Mouse (Mus musculus) cerebellum, adult 2 months (tissue): ENCODE measurements at regions not wholly inside any gene's neighbourhood (a gene's known extent, or its start where the extent isn't known, plus 50 kb on each side); places are given as distances from the start of the nearest gene placed in this dataset.

ENCODE experiments used
- DNase-seq, 2 experiments: peaks; one replicate each; pipeline ENCODE4 v3.0.0; 2021
- H3K27ac ChIP-seq: fragments of 200-500 bp; 2 replicates; pipeline ENCODE4 v1.5.1; 2012; ENCODE audit warnings: low read length, control low read depth, inconsistent platforms; ENCODE audit not compliant: insufficient read depth
- H3K27me3 ChIP-seq: fragments of 200-500 bp; 2 replicates; pipeline ENCODE4 v1.6.1; 2012; ENCODE audit warnings: inconsistent platforms, mild to moderate bottlenecking, low read length, moderate library complexity; ENCODE audit not compliant: control insufficient read depth, insufficient read depth
- H3K4me1 ChIP-seq: fragments of 200-500 bp; 2 replicates; pipeline ENCODE4 v1.6.1; 2011; ENCODE audit warnings: low read length; ENCODE audit not compliant: control insufficient read depth, insufficient read depth
- H3K4me3 ChIP-seq: fragments of 200-500 bp; replicated peaks from 2 replicates; pipeline ENCODE3; 2011; ENCODE audit warnings: mild to moderate bottlenecking, low read depth, low read length, control low read depth; ENCODE audit not compliant: insufficient read depth
- CTCF ChIP-seq: fragments of 200-500 bp; IDR thresholded peaks from 2 replicates; pipeline ENCODE4 v1.5.1; 2011; ENCODE audit warnings: low read depth, mild to moderate bottlenecking, control low read depth, low read length, moderate library complexity, borderline replicate concordance; ENCODE audit not compliant: insufficient read depth
- POLR2A ChIP-seq: fragments of 200-500 bp; IDR thresholded peaks from 2 replicates; pipeline ENCODE4 v1.6.1; 2011; ENCODE audit warnings: low read length, control low read depth, borderline replicate concordance; ENCODE audit not compliant: insufficient read depth
- WGBS: fragments of 180-500 bp; shearing (Covaris S2); methylation state at CpG from one replicate; pipeline ENCODE4 v1.1.7; 2018; 5-methylcytosine and 5-hydroxymethylcytosine counted together

DNA sequence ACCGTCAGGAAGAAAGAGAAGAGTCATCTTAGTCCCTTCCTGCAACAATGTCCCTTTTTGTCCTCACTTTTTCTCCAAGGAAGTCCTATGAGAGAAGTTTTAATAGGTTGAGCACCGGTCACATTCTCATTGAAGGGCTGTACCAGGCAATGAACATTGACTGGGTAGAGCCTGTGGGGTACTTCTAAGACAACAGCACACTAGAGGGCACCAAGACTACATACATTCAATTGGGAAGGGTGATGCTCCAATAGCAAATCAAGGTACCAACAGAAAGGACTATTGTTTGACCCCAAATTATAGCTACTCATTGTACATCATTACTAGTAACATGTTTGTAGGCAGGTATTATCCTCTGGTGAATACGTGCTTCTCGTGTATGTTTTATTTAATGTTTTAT is 84.3 kb downstream of the Gm12689 start:
- Histone ChIP-seq H3K4me1 (no peaks in the 10 kb centered on the region), H3K27me3 (no peaks in the 10 kb centered on the region; the same call in 1 of the 2 replicates), H3K27ac (no peak overlapping the region), H3K4me3 (no peak overlapping the region)
- DNase-seq, result no peak
- WGBS, result 87% methylated on average over 4 of the region's 4 CpGs
- TF ChIP-seq POLR2A, result no peak
- TF ChIP-seq CTCF, result no peak; the same call in 1 of the 2 replicates

DNA sequence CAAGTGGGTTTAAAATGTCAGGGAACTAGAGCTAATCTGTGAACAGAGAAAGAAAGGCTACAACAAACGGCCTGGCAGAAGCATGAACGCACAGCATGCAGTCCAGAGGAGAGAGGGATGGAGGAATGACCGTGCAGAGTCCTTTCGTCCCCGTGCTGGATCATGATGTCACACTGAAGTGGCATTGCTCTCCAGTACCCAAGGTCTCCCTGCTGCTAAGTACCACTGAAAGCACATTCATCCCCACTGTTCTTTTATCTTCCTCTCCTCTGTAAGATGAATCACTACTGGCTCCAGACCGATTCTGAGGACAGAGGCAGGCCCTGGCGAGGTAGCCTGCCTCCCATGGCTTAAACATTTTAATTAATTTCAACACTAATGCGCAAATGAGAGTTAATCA is 89.7 kb downstream of the Gm12689 start:
- no peak for DNase-seq

DNA sequence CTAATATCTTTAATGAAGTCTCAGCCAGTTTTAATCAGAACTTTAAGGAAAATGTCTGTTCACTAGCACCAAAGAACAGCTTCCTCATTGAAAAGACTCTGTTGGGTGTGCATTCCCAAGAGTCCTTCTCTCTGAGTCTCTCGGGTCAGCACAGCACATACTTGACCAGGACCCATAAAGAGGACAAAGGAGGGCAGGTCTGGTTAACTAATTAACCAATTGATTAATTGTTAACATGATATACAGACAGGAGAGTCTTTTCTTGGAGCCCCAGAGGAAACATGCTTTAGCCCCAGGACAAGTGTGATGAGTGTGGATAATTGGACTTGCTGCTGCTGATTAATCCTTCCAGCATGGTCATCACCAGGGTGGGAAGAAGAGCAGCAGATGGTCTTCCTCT is 93.7 kb downstream of the Gm12689 start:
- no peak overlapping the region for H3K27ac ChIP-seq
- no peaks in the 10 kb centered on the region for H3K4me1 ChIP-seq
- WGBS, result 65% methylated on average over 1 of the region's 1 CpGs
- TF ChIP-seq CTCF (no peak), POLR2A (no peak)
- no peak for DNase-seq
- no peaks in the 10 kb centered on the region for H3K27me3 ChIP-seq
- no peak overlapping the region for H3K4me3 ChIP-seq

More for the DNA sequence above, 89.7 kb downstream of the Gm12689 start:
- H3K4me1 ChIP-seq, result no peaks in the 10 kb centered on the region
- H3K27me3 ChIP-seq, result no peaks in the 10 kb centered on the region
- 14% methylated on average over 8 of the region's 8 CpGs for WGBS
- TF ChIP-seq CTCF, result no peak
- TF ChIP-seq POLR2A, result no peak
- no peak overlapping the region for H3K4me3 ChIP-seq
- H3K27ac ChIP-seq, result no peak overlapping the region

DNA sequence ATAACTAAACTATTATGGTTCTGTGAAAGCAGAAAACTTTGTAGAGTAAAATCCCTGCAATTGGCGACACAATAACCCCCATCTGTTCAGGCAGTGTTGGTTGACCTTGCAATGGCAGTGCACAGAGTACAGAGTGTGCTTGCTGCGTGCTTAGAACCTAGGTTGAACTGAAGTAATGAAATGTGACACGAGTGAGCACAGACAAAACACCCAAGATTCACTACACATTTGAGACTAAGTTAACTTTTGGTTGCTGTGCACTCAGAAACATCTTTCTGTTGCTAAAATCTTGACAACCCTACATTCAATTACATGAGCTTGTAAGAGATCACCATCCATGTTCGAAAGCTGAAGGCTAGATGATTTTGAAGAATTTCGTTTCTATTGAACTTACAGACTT is 97.3 kb downstream of the Gm12689 start:
- H3K27me3 ChIP-seq, result no peaks in the 10 kb centered on the region
- H3K4me1 ChIP-seq, result no peaks in the 10 kb centered on the region
- no peak overlapping the region for H3K27ac ChIP-seq
- TF ChIP-seq POLR2A (no peak), CTCF (no peak)
- DNase-seq, result no peak
- 68% methylated on average over 5 of the region's 5 CpGs for WGBS
- no peak overlapping the region for H3K4me3 ChIP-seq

DNA sequence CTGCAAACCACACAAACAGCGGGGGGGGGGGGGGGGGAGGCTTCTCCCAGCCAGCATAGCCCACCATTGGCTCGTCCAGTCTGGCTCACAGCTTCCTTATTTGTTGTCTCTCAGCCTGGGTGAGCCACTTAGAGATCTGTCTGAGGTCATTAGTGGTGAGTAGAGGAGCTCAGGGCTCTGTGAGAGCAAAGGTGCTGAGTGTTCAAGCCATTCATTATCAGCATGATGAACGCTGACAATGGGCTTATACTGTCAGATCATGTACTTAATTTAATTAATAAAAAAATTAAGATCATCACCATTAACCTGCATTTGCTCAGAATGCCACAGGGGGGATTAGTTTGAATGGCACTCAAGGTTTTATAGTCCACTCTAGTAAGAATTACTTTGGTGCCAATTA is 98.5 kb downstream of the Gm12689 start:
- 65% methylated on average over 3 of the region's 3 CpGs for WGBS

DNA sequence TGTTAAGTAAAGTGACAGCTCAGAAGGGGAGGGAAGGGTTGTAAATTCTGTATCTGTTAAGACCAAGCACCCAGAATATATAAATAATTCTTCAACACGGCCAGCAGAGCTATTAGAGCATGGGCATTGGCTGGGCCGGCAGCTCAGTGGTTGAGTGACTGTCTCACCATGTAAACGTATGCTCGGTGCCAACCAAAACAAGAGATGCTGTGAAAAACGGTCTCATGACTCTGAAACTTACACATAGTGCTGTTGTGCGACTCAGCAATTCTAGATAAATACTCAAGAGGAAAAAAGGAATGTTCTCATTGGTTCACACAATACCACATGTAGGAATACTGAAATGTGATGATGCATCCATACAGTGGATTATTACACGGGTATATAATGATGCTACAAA is 111.8 kb downstream of the Gm12689 start:
- 80% methylated on average over 7 of the region's 7 CpGs for WGBS
- Histone ChIP-seq H3K27me3 (no peaks in the 10 kb centered on the region), H3K4me1 (no peaks in the 10 kb centered on the region), H3K27ac (no peak overlapping the region), H3K4me3 (no peak overlapping the region)
- TF ChIP-seq CTCF (no peak), POLR2A (no peak)
- no peak for DNase-seq

More for the DNA sequence above, 98.5 kb downstream of the Gm12689 start:
- TF ChIP-seq POLR2A (no peak), CTCF (no peak)
- no peaks in the 10 kb centered on the region for H3K27me3 ChIP-seq
- H3K27ac ChIP-seq, result no peak overlapping the region
- no peak for DNase-seq
- H3K4me3 ChIP-seq, result no peak overlapping the region
- no peaks in the 10 kb centered on the region for H3K4me1 ChIP-seq

DNA sequence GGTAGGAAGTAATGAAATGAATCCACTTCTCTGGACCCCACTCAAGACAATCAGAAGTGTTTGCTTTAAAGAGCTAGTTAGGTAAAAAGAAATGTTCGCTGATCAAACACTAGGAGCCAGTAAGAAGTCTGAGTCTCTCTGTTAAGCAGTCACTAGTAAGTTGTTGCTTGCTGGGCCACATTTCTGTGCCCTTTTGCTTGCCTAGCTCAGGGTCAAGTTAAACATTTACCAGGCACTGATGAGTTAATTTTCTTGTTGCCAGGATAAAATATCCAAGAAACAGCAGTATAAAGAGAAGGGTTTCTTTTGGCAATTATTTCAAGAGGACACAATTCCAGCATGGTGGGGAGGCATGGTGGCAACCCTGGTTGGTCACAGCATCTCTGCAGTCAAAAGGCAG is 127.7 kb downstream of the Gm12689 start:
- WGBS, result 74% methylated on average over 1 of the region's 1 CpGs
- DNase-seq, result no peak
- Histone ChIP-seq H3K27ac (no peak overlapping the region), H3K4me3 (no peak overlapping the region), H3K4me1 (no peaks in the 10 kb centered on the region), H3K27me3 (no peaks in the 10 kb centered on the region; the same call in 1 of the 2 replicates)
- TF ChIP-seq CTCF (no peak), POLR2A (no peak)

DNA sequence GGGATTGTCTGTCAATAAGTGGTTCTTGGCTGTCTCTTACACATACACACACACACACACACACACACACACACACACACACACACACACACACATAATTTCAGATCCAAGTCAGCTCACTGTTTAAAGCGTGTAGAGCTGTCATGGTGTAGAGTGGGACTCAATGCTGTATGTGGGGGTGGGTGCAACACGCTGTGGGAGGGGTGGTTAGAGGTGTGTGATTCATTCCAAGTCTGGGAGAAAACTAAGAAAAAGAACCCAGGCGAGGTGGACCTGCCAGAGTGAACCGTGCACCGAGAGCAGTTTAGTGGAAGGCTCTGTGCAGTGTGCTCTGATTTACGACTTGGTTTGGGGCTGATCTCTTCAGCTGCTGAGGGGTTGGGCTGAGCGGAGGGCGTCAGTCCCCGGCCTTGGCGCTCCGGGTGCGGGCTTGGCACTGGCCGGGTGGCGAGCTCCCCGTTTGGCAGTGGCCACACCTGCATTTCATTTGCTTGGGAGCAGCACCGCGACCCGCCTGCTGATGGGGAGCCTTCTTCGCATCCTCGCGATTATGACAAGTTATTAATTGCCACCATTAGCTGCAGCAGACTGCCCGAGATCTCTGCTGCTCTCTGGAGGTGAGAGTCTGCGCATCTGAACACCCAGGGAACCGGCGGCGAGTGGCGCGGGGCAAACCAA is 149.5 kb downstream of the Gm12689 start:
- Histone ChIP-seq H3K4me3 (no peak overlapping the region), H3K27ac (no peak overlapping the region), H3K27me3 (no peaks in the 10 kb centered on the region), H3K4me1 (no peaks in the 10 kb centered on the region)
- 54% methylated on average over 28 of the region's 28 CpGs for WGBS
- TF ChIP-seq CTCF (no peak), POLR2A (no peak)
- DNase-seq, result no peak
